Mouse (Mus musculus) neural tube, embryonic 12.5 days (tissue): ENCODE measurements around the gene Rgs17. TPM values are rescaled to one million over a fixed set of nuclear protein-coding genes. Genes with fewer than 3 reads are reported as not detected.

Experiments used
- ATAC-seq: fragments of 200-750 bp; cut with Nextera tagmentation; 2 replicates; pipeline ENCODE4 v1.8.0; 2017; ENCODE audit warnings: low read depth, mild to moderate bottlenecking, moderate TSS enrichment, moderate library complexity; ENCODE audit not compliant: low FRiP score
- H3K27ac ChIP-seq: fragments of 300-500 bp; sonication (generic); 2 replicates; pipeline ENCODE4 v1.5.1; 2016
- H3K27me3 ChIP-seq: fragments of 300-500 bp; sonication (generic); replicated peaks from 2 replicates; pipeline ENCODE4 v1.6.1; 2016; ENCODE audit warnings: mild to moderate bottlenecking
- H3K36me3 ChIP-seq: fragments of 300-500 bp; sonication (generic); 2 replicates; pipeline ENCODE4 v1.6.1; 2016; ENCODE audit warnings: mild to moderate bottlenecking
- H3K4me1 ChIP-seq: fragments of 300-500 bp; sonication (generic); 2 replicates; pipeline ENCODE4 v1.6.1; 2016
- H3K4me2 ChIP-seq: fragments of 300-500 bp; sonication (generic); replicated peaks from 2 replicates; pipeline ENCODE4 v1.6.1; 2016; ENCODE audit warnings: mild to moderate bottlenecking
- H3K4me3 ChIP-seq: fragments of 300-500 bp; sonication (generic); 2 replicates; pipeline ENCODE4 v1.5.1; 2016
- H3K9ac ChIP-seq: fragments of 300-500 bp; sonication (generic); 2 replicates; pipeline ENCODE4 v1.6.1; 2016; ENCODE audit warnings: mild to moderate bottlenecking
- H3K9me3 ChIP-seq: fragments of 300-500 bp; sonication (generic); 2 replicates; pipeline ENCODE4 v1.6.1; 2016; ENCODE audit warnings: mild to moderate bottlenecking
- WGBS: fragments of 180-500 bp; shearing (Covaris S2); methylation state at CpG from one replicate; pipeline ENCODE4 v1.1.7; 2016; 5-methylcytosine and 5-hydroxymethylcytosine counted together
- polyA plus RNA-seq: library from polyadenylated mRNA; unstranded; fragments of >200 nt; fragmentation: Nextera tagmentation; extraction: Ambion mirVana; gene quantifications from 2 replicates; pipeline ENCODE4 v1.2.1, GENCODE M21; 2016

The Rgs17 gene
- polyA plus RNA-seq, 1 experiment from 2014 or later, result 4.2 TPM

DNA sequence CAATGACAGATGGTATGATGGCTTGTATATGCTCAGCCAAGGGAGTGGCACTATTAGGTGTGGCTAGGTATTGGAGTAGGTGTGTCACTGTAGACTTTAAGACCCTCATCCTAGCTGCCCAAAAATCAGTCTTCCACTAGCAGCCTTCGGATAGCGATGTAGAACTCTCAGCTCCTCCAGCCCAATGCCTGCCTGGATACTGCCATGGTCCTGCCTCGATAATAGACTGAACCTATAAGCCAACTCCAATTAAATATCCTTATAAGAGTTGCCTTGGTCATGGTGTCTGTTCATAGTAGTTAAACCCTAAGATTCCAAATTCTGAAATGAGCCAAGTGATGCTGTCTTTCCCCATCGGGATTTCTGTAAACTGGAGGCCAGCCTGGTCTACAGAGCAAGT lies 124.1 kb downstream of the Rgs17 start:
- no peak for ATAC-seq
- Histone ChIP-seq H3K4me2 (no peak overlapping the region), H3K27me3 (no peaks in the 10 kb centered on the region), H3K36me3 (peaks cover 32% of the 10 kb centered on the region), H3K9ac (no peak overlapping the region), H3K4me1 (peaks cover 5% of the 10 kb centered on the region), H3K9me3 (no peaks in the 10 kb centered on the region), H3K4me3 (no peak overlapping the region), H3K27ac (no peak overlapping the region)
- WGBS, result 89% methylated on average over 4 of the region's 4 CpGs

DNA sequence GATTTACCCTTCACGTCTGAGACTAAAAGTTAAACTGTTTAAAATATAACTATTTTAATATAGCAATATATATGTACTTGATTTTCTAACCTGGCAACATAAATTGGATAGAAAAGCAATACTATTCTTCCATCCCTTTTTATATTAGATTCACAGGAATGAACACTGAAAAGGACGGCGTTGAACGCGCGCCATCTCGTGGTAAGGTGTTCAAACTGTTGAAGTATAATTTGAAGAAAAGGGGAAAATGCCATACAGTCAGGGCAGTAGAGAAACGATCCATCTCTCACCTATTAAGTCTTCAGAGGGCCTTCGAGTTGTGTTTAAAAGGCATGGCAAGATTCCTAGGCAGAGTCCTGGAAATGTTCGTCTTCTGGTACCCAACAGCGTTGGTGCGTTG lies 131.5 kb downstream of the Rgs17 start:
- H3K36me3 ChIP-seq, result no peaks in the 10 kb centered on the region
- ATAC-seq, result peak; percentile 53; the same call in 1 of the 2 replicates
- H3K4me3 ChIP-seq, result no peak overlapping the region
- H3K4me1 ChIP-seq, result no peaks in the 10 kb centered on the region
- WGBS, result 24% methylated on average over 12 of the region's 12 CpGs
- H3K27ac ChIP-seq, result no peak overlapping the region
- no peaks in the 10 kb centered on the region for H3K27me3 ChIP-seq
- H3K9me3 ChIP-seq, result no peaks in the 10 kb centered on the region
- no peak overlapping the region for H3K9ac ChIP-seq
- H3K4me2 ChIP-seq, result no peak overlapping the region

DNA sequence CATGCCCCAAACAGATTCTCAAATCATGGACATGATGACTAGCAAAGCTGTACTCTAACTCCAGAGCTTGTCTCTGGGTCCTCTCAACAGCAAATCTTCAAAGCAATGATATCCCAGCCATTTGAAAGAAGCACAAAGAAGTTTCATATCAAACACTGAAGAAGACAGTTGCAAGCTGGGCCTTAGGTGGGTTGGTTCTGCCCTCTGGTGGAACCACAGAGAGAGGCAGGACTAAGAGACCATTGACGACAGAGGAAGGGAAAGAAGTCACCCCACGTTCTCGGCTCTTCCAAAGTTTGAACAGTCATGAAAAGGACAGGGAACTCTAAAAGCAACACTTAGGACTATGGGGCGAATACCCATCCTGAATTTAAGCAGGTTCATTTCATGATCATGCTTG lies 135.3 kb downstream of the Rgs17 start:
- no peak overlapping the region for H3K27ac ChIP-seq
- ATAC-seq, result no peak
- no peak overlapping the region for H3K9ac ChIP-seq
- H3K36me3 ChIP-seq, result no peaks in the 10 kb centered on the region
- H3K9me3 ChIP-seq, result no peaks in the 10 kb centered on the region
- H3K4me2 ChIP-seq, result no peak overlapping the region
- H3K4me3 ChIP-seq, result no peak overlapping the region
- WGBS, result 30% methylated on average over 4 of the region's 4 CpGs
- no peaks in the 10 kb centered on the region for H3K27me3 ChIP-seq
- no peaks in the 10 kb centered on the region for H3K4me1 ChIP-seq

Other genes with a start within 250 kb of the Rgs17 start
- 45.4 and 50.4 TPM in 2 replicates for gene Fbxo5, start 116.8 kb downstream of the Rgs17 start, polyA plus RNA-seq
- 13.0 and 15.7 TPM in 2 replicates for gene Mtrf1l, start 98.5 kb downstream of the Rgs17 start, polyA plus RNA-seq